In the genomic region with DNA sequence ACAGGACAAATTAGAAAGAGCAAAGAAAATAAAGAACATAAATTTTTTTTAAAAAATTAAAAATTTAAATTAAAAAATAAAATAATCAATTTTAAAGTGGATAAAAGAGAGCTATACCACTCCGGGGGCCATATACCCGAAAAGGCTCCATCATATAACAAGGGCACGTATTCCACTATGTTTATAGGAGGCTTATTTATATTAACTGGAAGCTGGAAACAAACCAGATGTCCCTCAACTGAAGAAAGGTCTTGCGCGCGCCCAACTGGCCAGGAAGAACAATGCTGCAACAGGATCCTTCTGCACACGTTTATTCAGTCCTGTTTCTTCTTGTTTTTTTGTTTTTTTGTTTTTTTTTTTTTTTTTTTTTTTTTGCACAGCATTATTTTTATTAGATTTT, we compare ENCODE assay signal across 29 mouse cellular contexts.
"Had no signal": no experiment of that assay in that cellular context is flagged by ENCODE, and none has a peak within 500 bp of the region (broad histone marks: within the 10 kb centered on the region; RNA-seq: fewer than 3 reads in every experiment).

No protein-coding gene starts in this region.

- DNase-seq: cerebellum, adult 2 months; cerebellum, adult 8-10 months; cerebellum, adult 9-10 months; cerebellum, adult 9-11 months; cerebellum, postnatal 10 days; cerebellum, postnatal 14 days; cerebellum, postnatal 25 days; cerebellum, postnatal 36 days; embryo, embryonic 11 days; forebrain, postnatal 0 days; gastrocnemius, adult 2 months; gastrocnemius, postnatal 10 days; gastrocnemius, postnatal 14 days; gastrocnemius, postnatal 25 days; gastrocnemius, postnatal 36 days; heart, adult 11 months; heart, adult 18-20 months; heart, adult 2 months had no signal

- H3K4me2 ChIP-seq: embryonic facial prominence, embryonic 12.5 days; embryonic facial prominence, embryonic 13.5 days; embryonic facial prominence, embryonic 15.5 days; forebrain, embryonic 12.5 days; forebrain, embryonic 13.5 days; forebrain, embryonic 15.5 days had no signal

- H3K27me3 ChIP-seq: embryonic facial prominence, embryonic 12.5 days; embryonic facial prominence, embryonic 13.5 days; embryonic facial prominence, embryonic 15.5 days; forebrain, embryonic 12.5 days; forebrain, embryonic 13.5 days; forebrain, embryonic 15.5 days had no signal

- H3K9me3 ChIP-seq: embryonic facial prominence, embryonic 10.5 days; embryonic facial prominence, embryonic 12.5 days; embryonic facial prominence, embryonic 13.5 days; embryonic facial prominence, embryonic 15.5 days; forebrain, embryonic 10.5 days; forebrain, embryonic 12.5 days; forebrain, embryonic 13.5 days; forebrain, embryonic 15.5 days had no signal

- H3K36me3 ChIP-seq: embryonic facial prominence, embryonic 10.5 days; embryonic facial prominence, embryonic 12.5 days; embryonic facial prominence, embryonic 13.5 days; embryonic facial prominence, embryonic 15.5 days; forebrain, embryonic 10.5 days; forebrain, embryonic 12.5 days; forebrain, embryonic 15.5 days had no signal

- H3K4me3 ChIP-seq: embryonic facial prominence, embryonic 10.5 days; embryonic facial prominence, embryonic 12.5 days; embryonic facial prominence, embryonic 13.5 days; embryonic facial prominence, embryonic 15.5 days; erythroblast, embryonic 14.5 days; forebrain, embryonic 10.5 days; forebrain, embryonic 12.5 days; forebrain, embryonic 13.5 days; forebrain, embryonic 15.5 days; gastrocnemius, adult 2 months; heart, adult 2 months had no signal

- H3K27ac ChIP-seq: embryonic facial prominence, embryonic 10.5 days; embryonic facial prominence, embryonic 12.5 days; embryonic facial prominence, embryonic 13.5 days; embryonic facial prominence, embryonic 15.5 days; forebrain, embryonic 10.5 days; forebrain, embryonic 12.5 days; forebrain, embryonic 13.5 days; forebrain, embryonic 15.5 days; gastrocnemius, adult 2 months; heart, adult 2 months had no signal

- ATAC-seq: forebrain, embryonic 13.5 days; forebrain, embryonic 14.5 days; forebrain, embryonic 15.5 days; forebrain, embryonic 16.5 days; forebrain, postnatal 0 days had no signal

- H3K4me1 ChIP-seq: embryonic facial prominence, embryonic 10.5 days; embryonic facial prominence, embryonic 12.5 days; embryonic facial prominence, embryonic 13.5 days; embryonic facial prominence, embryonic 15.5 days; forebrain, embryonic 10.5 days; forebrain, embryonic 12.5 days; forebrain, embryonic 13.5 days; forebrain, embryonic 15.5 days had no signal

- H3K9ac ChIP-seq: embryonic facial prominence, embryonic 12.5 days; embryonic facial prominence, embryonic 13.5 days; embryonic facial prominence, embryonic 15.5 days; forebrain, embryonic 12.5 days; forebrain, embryonic 13.5 days; forebrain, embryonic 15.5 days; forebrain, postnatal 0 days had no signal
